Mouse (Mus musculus) ES-E14 (cell line): Measurements from ENCODE around the gene Igdcc3.

Experiments
- CHD2 ChIP-seq: IDR thresholded peaks from 2 replicates; pipeline ENCODE4 v1.6.1; 2014; ENCODE audit warnings: mild to moderate bottlenecking, low read depth, low read length, inconsistent platforms
- ZNF384 ChIP-seq: IDR thresholded peaks from 2 replicates; pipeline ENCODE4 v1.6.1; 2012; ENCODE audit warnings: low read depth, low read length, inconsistent platforms

DNA sequence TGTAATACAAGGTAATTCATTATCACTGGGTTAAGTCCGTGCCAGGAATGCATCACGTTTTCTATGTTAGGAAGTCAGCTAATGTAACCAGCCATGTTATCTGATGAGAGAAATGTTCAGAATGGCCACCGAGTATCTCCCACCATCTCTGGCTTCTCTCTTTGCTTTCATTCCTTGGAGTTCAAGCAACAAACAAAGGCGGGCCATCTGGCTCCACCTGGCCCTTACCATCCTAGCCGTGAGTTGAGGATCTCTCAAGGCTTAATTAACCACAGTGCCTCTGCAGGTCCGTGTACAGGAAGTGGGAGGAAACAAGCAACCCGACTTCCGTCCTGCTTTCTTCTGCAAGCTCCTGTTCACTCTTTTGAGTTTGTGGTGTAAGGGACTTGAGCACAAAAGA lies 76.0 kb downstream of the Igdcc3 start:
- TF ChIP-seq ZNF384, result no peak
- no peak for TF ChIP-seq CHD2
